Mouse (Mus musculus) left cerebral cortex, adult 9 months (tissue): ENCODE results near the gene Tbx3.

Experiments used
- DNase-seq, 2 experiments: peaks; one replicate each; pipeline ENCODE4 v3.0.0; 2022; ENCODE audit warnings: low spot score in 2 of 2

The Tbx3 gene

GRCm38 (mm10) chr5:119706467-119706866 lies 36.0 kb downstream of the Tbx3 start:
- DNase-seq: no peak

DNA sequence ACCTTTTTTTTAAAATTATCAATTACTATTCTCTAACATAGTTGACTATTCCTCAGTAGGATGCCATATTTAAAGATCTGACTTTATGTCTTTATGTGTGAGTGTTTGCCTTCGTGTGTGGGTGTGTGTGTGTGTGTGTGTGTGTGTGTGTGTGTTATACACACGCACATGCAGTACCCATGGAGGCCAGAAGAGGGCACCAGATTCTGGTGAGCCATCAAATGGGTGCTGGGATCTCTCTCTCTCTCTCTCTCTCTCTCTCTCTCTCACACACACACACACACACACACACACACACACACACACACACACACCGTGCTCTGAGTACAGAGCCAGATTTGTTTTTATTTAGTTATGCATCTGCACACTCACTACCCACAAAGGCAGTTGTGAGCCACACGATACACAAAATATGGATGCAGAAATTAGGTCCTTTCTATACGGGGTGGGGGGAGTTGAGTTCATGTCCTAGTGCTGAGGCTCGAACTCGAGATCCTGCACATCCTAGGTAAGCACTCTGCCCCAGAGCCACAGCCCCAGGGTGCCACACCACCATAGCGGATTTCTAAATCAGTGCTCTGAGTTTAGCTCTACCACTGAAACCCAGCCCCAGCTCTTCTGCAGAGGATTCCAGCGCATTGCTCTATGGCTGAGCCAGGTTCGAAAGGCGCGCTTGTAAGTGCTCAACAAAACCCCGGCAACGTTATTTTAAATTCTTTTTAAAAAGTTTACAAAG lies 38.5 kb downstream of the Tbx3 start:
- no peak for DNase-seq

DNA sequence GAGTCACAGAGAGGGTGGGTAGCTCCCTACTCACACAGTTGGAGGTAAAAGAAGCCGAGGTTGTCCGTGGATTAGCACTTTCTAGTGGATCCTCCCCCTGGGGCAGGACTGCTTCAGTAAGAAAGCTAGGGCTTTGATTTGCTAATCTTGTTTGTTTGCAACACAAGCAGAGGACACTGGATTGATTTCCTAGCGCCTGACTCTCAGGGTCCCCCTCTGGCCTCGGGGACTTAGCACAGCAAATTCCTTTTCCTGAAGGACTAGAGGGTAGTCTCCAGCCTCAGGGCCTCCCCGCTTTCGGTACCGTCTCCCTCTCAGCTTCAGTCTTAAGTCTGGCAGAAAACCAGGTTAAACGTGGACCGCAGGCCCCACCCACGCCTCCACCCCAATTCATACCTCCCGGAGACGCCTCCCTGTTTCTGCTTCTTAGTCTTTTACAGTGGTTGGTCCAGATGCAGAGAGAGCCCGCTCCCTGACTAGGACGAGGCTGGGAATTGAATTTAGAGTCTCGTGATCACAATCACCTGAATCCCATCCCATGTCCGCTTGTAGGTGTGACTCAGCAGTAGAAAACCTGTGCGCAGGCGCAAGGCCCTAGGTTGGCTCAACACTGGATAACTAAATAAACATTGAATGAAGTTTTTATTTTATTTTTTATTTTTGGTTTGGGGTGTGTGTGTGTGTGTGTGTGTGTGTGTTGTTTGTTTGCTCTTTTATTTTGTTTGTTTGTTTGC lies 39.5 kb downstream of the Tbx3 start:
- no peak for DNase-seq

DNA sequence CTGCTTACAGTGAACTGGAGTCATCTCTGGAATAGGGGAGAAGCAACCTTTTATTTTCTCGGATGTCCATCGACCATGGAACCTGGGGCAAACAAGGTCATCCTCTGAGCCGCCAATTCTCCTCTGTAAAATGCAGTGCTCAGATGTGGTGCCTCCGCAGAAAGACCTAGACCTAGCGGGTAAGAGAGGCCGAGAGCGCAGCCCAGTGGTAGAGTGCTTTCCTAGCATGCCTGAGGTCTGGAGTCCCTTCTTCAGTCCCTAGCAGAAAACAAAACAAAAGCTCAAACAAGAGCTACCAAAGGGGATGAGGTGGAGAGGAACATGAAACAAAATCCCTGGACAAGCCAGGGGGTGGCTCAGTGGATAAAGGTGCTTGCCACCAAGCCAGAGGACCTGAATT lies 40.3 kb downstream of the Tbx3 start:
- no peak for DNase-seq

GRCm38 (mm10) chr5:119711626-119712025 lies 41.2 kb downstream of the Tbx3 start:
- no peak for DNase-seq

DNA sequence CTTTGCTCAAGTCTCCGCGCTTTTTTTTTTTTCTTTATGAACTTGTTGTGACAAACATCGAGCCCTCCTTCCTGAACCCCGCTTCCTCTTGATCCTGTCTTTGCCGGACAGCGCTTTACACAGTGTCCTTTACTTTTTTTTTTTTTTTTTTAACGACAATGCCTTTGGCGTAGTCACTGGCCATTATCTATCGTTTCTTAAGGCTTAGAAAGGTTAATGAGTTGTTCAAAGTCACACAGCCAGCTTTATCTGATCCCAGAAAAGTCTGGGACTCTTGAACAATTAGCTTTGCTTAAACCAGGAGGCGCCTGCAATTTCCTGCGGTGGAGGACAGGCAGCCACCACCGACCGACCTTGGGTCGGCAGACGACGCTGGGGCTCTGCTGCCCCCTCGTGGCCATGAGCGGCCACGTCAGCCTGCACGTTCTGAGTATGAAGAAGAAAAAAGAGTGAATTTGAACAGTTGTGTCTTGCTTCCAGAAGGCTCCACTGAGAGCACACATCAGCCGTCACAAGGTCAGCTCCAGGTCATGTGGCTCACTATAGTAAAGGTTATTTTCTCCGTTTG lies 42.3 kb downstream of the Tbx3 start:
- DNase-seq: peak in 1 of 2 experiments; percentile 59

GRCm38 (mm10) chr5:119720471-119721265 lies 50.2 kb downstream of the Tbx3 start:
- no peak for DNase-seq

- DNase-seq: no peak
These were observed 62.5 kb downstream of the Tbx3 start for GRCm38 (mm10) chr5:119732978-119733377.
